Mouse (Mus musculus) MEL (cell line): ENCODE data around the gene Sox15. TPM values are rescaled to one million over a fixed set of nuclear protein-coding genes. Genes with fewer than 3 reads are reported as not detected.

Experiments
- DNase-seq: peaks from one replicate; pipeline ENCODE4 v3.0.0; 2011; ENCODE audit warnings: low read depth, low spot score
- H3K27ac ChIP-seq: 2 replicates; pipeline ENCODE4 v1.5.1; 2012; ENCODE audit warnings: low read depth, mild to moderate bottlenecking, control low read depth, low read length, moderate library complexity; ENCODE audit not compliant: control insufficient read depth
- H3K27me3 ChIP-seq, 2 experiments: fragments of 150-350 bp in 1 of 2; sonication (generic) in 1 of 2; 2 replicates each; pipeline ENCODE4 v1.6.1; 2012; ENCODE audit warnings: low read length in 2 of 2, mild to moderate bottlenecking in 2 of 2, improper control_type of control experiment in 1 of 2, moderate library complexity in 1 of 2; ENCODE audit not compliant: insufficient read depth in 2 of 2, control insufficient read depth in 1 of 2
- H3K36me3 ChIP-seq, 2 experiments: 2 replicates each; pipeline ENCODE4 v1.6.1; 2012 to 2014; ENCODE audit warnings: low read length in 2 of 2, improper control_type of control experiment in 1 of 2, inconsistent platforms in 1 of 2, mild to moderate bottlenecking in 1 of 2; ENCODE audit not compliant: insufficient read depth in 2 of 2, control insufficient read depth in 1 of 2
- H3K4me1 ChIP-seq, 2 experiments: fragments of 150-350 bp in 1 of 2; sonication (generic) in 1 of 2; 2 replicates each; pipeline ENCODE4 v1.6.1; 2012; ENCODE audit warnings: low read length in 2 of 2, improper control_type of control experiment in 1 of 2, mild to moderate bottlenecking in 1 of 2; ENCODE audit not compliant: insufficient read depth in 2 of 2, control insufficient read depth in 1 of 2
- H3K4me3 ChIP-seq, 2 experiments: fragments of 150-350 bp in 1 of 2; sonication (generic) in 1 of 2; 2 replicates each; pipeline ENCODE4 v1.5.1; 2012; ENCODE audit warnings: low read depth in 2 of 2, low read length in 2 of 2, mild to moderate bottlenecking in 2 of 2, moderate library complexity in 2 of 2, control low read depth in 1 of 2, improper control_type of control experiment in 1 of 2; ENCODE audit not compliant: control insufficient read depth in 1 of 2, insufficient read depth in 1 of 2
- H3K79me2 ChIP-seq: 2 replicates; pipeline ENCODE4 v1.6.1; 2012; ENCODE audit warnings: mild to moderate bottlenecking, low read length, moderate library complexity; ENCODE audit not compliant: control insufficient read depth, poor library complexity, insufficient read depth
- H3K9ac ChIP-seq: 2 replicates; pipeline ENCODE4 v1.6.1; 2012; ENCODE audit warnings: low read depth, mild to moderate bottlenecking, control low read depth, low read length, moderate library complexity; ENCODE audit not compliant: control insufficient read depth, poor library complexity, severe bottlenecking
- H3K9me3 ChIP-seq: fragments of 150-350 bp; sonication (generic); replicated peaks from 2 replicates; pipeline ENCODE4 v1.6.1; 2012; ENCODE audit warnings: mild to moderate bottlenecking, low read length, improper control_type of control experiment, moderate library complexity; ENCODE audit not compliant: insufficient read depth
- BHLHE40 ChIP-seq: IDR thresholded peaks from 2 replicates; pipeline ENCODE4 v1.6.1; 2012; ENCODE audit warnings: low read depth, mild to moderate bottlenecking, inconsistent platforms, low read length, improper control_type of control experiment, borderline replicate concordance
- CHD1 ChIP-seq: IDR thresholded peaks from 2 replicates; pipeline ENCODE4 v1.6.1; 2012; ENCODE audit warnings: low read depth, mild to moderate bottlenecking, inconsistent platforms, low read length, improper control_type of control experiment
- CTCF ChIP-seq, 3 experiments: IDR thresholded peaks in 2 of 3; conservative IDR thresholded peaks in 1 of 3; 2 replicates each; pipeline ENCODE4 v1.5.1; 2011 to 2012; ENCODE audit warnings: low read length in 3 of 3, low read depth in 2 of 3, mild to moderate bottlenecking in 2 of 3, improper control_type of control experiment in 1 of 3, inconsistent platforms in 1 of 3, mixed read lengths in 1 of 3, moderate library complexity in 1 of 3; ENCODE audit not compliant: control insufficient read depth in 1 of 3, insufficient read depth in 1 of 3, poor library complexity in 1 of 3, severe bottlenecking in 1 of 3
- ELF1 ChIP-seq: IDR thresholded peaks from 2 replicates; pipeline ENCODE4 v1.6.1; 2014; ENCODE audit warnings: low read depth, mild to moderate bottlenecking, inconsistent platforms, low read length, improper control_type of control experiment, moderate library complexity
- EP300 ChIP-seq, 2 experiments: IDR thresholded peaks; 2 replicates each; pipeline ENCODE4 v1.6.1; 2011; ENCODE audit warnings: improper control_type of control experiment in 2 of 2, low read length in 2 of 2, low read depth in 1 of 2, mild to moderate bottlenecking in 1 of 2
- ETS1 ChIP-seq: IDR thresholded peaks from 2 replicates; pipeline ENCODE4 v1.6.1; 2012; ENCODE audit warnings: low read depth, mild to moderate bottlenecking, inconsistent platforms, low read length, improper control_type of control experiment, moderate library complexity
- HCFC1 ChIP-seq: IDR thresholded peaks from 2 replicates; pipeline ENCODE4 v1.6.1; 2012; ENCODE audit warnings: low read depth, mild to moderate bottlenecking, inconsistent platforms, low read length, improper control_type of control experiment, moderate library complexity
- MAFK ChIP-seq: IDR thresholded peaks from 2 replicates; pipeline ENCODE4 v1.6.1; 2011; ENCODE audit warnings: low read depth, mild to moderate bottlenecking, low read length, improper control_type of control experiment, borderline replicate concordance
- MXI1 ChIP-seq: IDR thresholded peaks from 2 replicates; pipeline ENCODE4 v1.6.1; 2011; ENCODE audit warnings: mild to moderate bottlenecking, low read depth, low read length, improper control_type of control experiment
- MYB ChIP-seq: IDR thresholded peaks from 2 replicates; pipeline ENCODE4 v1.6.1; 2011; ENCODE audit warnings: mild to moderate bottlenecking, low read depth, low read length, improper control_type of control experiment
- MYC ChIP-seq: IDR thresholded peaks from 2 replicates; pipeline ENCODE4 v1.6.1; 2011; ENCODE audit warnings: low read depth, mild to moderate bottlenecking, low read length, improper control_type of control experiment, moderate library complexity
- NELFE ChIP-seq: IDR thresholded peaks from 2 replicates; pipeline ENCODE4 v1.6.1; 2011; ENCODE audit warnings: low read depth, low read length, improper control_type of control experiment
- POLR2A ChIP-seq, 2 experiments: IDR thresholded peaks; 2 replicates each; pipeline ENCODE4 v1.6.1; 2011 to 2012; ENCODE audit warnings: low read length in 2 of 2, mild to moderate bottlenecking in 2 of 2, control low read depth in 1 of 2, improper control_type of control experiment in 1 of 2, low read depth in 1 of 2, moderate library complexity in 1 of 2; ENCODE audit not compliant: control insufficient read depth in 1 of 2, insufficient read depth in 1 of 2, poor library complexity in 1 of 2
- POLR2AphosphoS5 ChIP-seq: IDR thresholded peaks from 2 replicates; pipeline ENCODE4 v1.6.1; 2012; ENCODE audit warnings: low read depth, borderline replicate concordance, mild to moderate bottlenecking, inconsistent platforms, low read length, moderate library complexity, mixed read lengths
- RAD21 ChIP-seq: IDR thresholded peaks from 2 replicates; pipeline ENCODE4 v1.6.1; 2011; ENCODE audit warnings: mild to moderate bottlenecking, low read depth, low read length, improper control_type of control experiment
- RCOR1 ChIP-seq: IDR thresholded peaks from 2 replicates; pipeline ENCODE4 v1.6.1; 2012; ENCODE audit warnings: low read depth, mild to moderate bottlenecking, inconsistent platforms, low read length, improper control_type of control experiment
- SIN3A ChIP-seq: IDR thresholded peaks from 2 replicates; pipeline ENCODE4 v1.6.1; 2012; ENCODE audit warnings: low read length, improper control_type of control experiment, inconsistent platforms
- SMC3 ChIP-seq: IDR thresholded peaks from 2 replicates; pipeline ENCODE4 v1.6.1; 2011; ENCODE audit warnings: low read depth, low read length, improper control_type of control experiment
- TCF12 ChIP-seq: IDR thresholded peaks from 2 replicates; pipeline ENCODE4 v1.6.1; 2014; ENCODE audit warnings: low read depth, mild to moderate bottlenecking, inconsistent platforms, low read length, improper control_type of control experiment, moderate library complexity
- UBTF ChIP-seq: IDR thresholded peaks from 2 replicates; pipeline ENCODE4 v1.6.1; 2012; ENCODE audit warnings: low read depth, mild to moderate bottlenecking, inconsistent platforms, low read length, improper control_type of control experiment, moderate library complexity, borderline replicate concordance; ENCODE audit not compliant: insufficient read depth
- ZC3H11A ChIP-seq: IDR thresholded peaks from 2 replicates; pipeline ENCODE4 v1.6.1; 2012; ENCODE audit warnings: low read depth, mild to moderate bottlenecking, inconsistent platforms, low read length, improper control_type of control experiment
- ZMIZ1 ChIP-seq: IDR thresholded peaks from 2 replicates; pipeline ENCODE4 v1.6.1; 2012; ENCODE audit warnings: low read depth, mild to moderate bottlenecking, inconsistent platforms, low read length, improper control_type of control experiment, moderate library complexity
- ZNF384 ChIP-seq: IDR thresholded peaks from 2 replicates; pipeline ENCODE4 v1.6.1; 2012; ENCODE audit warnings: low read depth, mild to moderate bottlenecking, inconsistent platforms, low read length, improper control_type of control experiment
- polyA plus RNA-seq, 2 experiments: library from polyadenylated mRNA; stranded (reverse) in 1 of 2; unstranded in 1 of 2; fragments of >175 nt in 1 of 2; fragments of >200 nt in 1 of 2; gene quantifications; 2 replicates each; pipeline versions ENCODE4 v1.2.1 to v1.2.4; 2012; ENCODE audit warnings: low replicate concordance in 2 of 2, low read depth in 1 of 2; ENCODE audit not compliant: insufficient read length in 2 of 2, insufficient read depth in 1 of 2, missing spikeins in 1 of 2
- total RNA-seq: library from RNA; depleted of rRNA; stranded (reverse); fragments of 300-350 nt; gene quantifications from 2 replicates; pipeline ENCODE4 v1.2.3, GENCODE M21; 2012

The Sox15 gene
- total and polyA plus RNA-seq, 3 experiments = 0.11 TPM; not detected in 2

GRCm38 (mm10) chr11:69609416-69609815 is 45.7 kb upstream of the Sox15 start (continued):
- TF ChIP-seq MAFK = no peak; the same call in 1 of the 2 replicates

GRCm38 (mm10) chr11:69610899-69611298 is 44.2 kb upstream of the Sox15 start:
- H3K4me1 ChIP-seq = peaks cover 24 to 39% of the 10 kb centered on the region in 2 experiments
- H3K36me3 ChIP-seq = peaks cover 0 to 24% of the 10 kb centered on the region in 2 experiments; a peak in 2 of 4 replicates
- no peak overlapping the region for H3K27ac ChIP-seq
- H3K4me3 ChIP-seq = no peak overlapping the region
- H3K27me3 ChIP-seq = peaks cover 0 to 3% of the 10 kb centered on the region in 2 experiments; a peak in 1 of 4 replicates
- H3K79me2 ChIP-seq = no peaks in the 10 kb centered on the region
- DNase-seq = no peak
- H3K9ac ChIP-seq = no peak overlapping the region
- no peaks in the 10 kb centered on the region for H3K9me3 ChIP-seq
- no peak for TF ChIP-seq MXI1
- no peak for TF ChIP-seq CHD1
- no peak for TF ChIP-seq UBTF
- TF ChIP-seq ELF1 = no peak

- Histone ChIP-seq H3K27ac (no peak overlapping the region), H3K36me3 (peaks cover 0 to 14% of the 10 kb centered on the region in 2 experiments; a peak in 2 of 4 replicates), H3K9ac (peak overlapping the region; percentile 58), H3K27me3 (peaks cover 1 to 3% of the 10 kb centered on the region in 2 experiments; a peak in 1 of 4 replicates), H3K4me3 (peak overlapping the region; percentile 45 to 77), H3K79me2 (no peaks in the 10 kb centered on the region), H3K9me3 (no peaks in the 10 kb centered on the region), H3K4me1 (peaks cover 14 to 19% of the 10 kb centered on the region in 2 experiments)
- peak; percentile 83 for DNase-seq
- TF ChIP-seq POLR2A (IDR thresholded peaks at IDR 0.05; ENCODE audit: control insufficient read depth in 1 of 2, insufficient read depth in 1 of 2, low read depth in 1 of 2, low read length in 2 of 2, poor library complexity in 1 of 2) = no peak
- TF ChIP-seq EP300 (IDR thresholded peaks at IDR 0.05; ENCODE audit: low read depth in 1 of 2, low read length in 2 of 2) = no peak
- TF ChIP-seq ETS1 = no peak
- TF ChIP-seq SMC3 = peak; percentile 82
- peak; percentile 21; the same call in 1 of the 2 replicates for TF ChIP-seq SIN3A
- TF ChIP-seq TCF12 = no peak
- TF ChIP-seq MYB = no peak
- no peak for TF ChIP-seq MXI1
- TF ChIP-seq NELFE = no peak
- TF ChIP-seq RAD21 = peak; percentile 82
- no peak for TF ChIP-seq ZMIZ1
- TF ChIP-seq RCOR1 = no peak
- no peak for TF ChIP-seq ELF1
- no peak for TF ChIP-seq BHLHE40
- peak; percentile 59; the same call in 1 of the 2 replicates for TF ChIP-seq HCFC1
- peak; percentile 88 for TF ChIP-seq ZC3H11A
- peak; percentile 95 for TF ChIP-seq ZNF384
- TF ChIP-seq MYC = no peak
- no peak for TF ChIP-seq POLR2AphosphoS5
- peak; percentile 66 to 92 (median 81) for TF ChIP-seq CTCF (IDR thresholded peaks at IDR 0.05 in 2 of 3, conservative IDR thresholded peaks at IDR 0.05 in 1 of 3; ENCODE audit: control insufficient read depth in 1 of 3, insufficient read depth in 1 of 3, low read depth in 2 of 3, low read length in 3 of 3, poor library complexity in 1 of 3, severe bottlenecking in 1 of 3)
Measured at GRCm38 (mm10) chr11:69613553-69614256, 41.4 kb upstream of the Sox15 start.
